18 mouse cellular contexts compared by ENCODE assay signal in the genomic region with DNA sequence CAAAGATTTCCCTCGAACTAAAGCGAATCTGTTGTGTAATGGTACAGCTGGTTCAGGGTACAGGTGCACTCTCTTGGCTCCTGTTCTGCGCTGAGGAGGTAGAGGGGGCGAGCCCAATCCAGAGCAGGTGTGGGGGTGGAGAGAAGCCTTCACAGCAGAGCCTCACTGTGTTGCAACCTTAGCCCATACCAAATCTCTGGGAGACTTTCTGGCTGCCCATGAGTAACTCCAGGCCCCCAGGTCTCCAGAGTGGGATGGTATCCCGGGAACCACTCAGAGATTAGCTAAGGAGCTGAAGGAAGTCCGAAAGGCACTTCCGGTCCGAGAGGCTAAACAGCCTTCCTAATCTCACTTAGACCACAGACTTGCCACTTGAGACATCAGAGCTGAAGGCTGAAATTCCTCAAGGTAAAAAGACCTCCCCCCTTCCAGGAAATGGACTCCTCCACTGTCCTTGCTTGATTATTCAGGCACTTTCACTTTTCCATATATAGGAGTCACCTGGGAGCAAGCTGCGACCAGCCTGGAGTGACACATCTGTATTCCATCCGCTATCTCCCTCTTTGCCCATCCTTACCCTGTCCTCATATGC. TPM values are rescaled to one million over a fixed set of nuclear protein-coding genes. Genes with fewer than 3 reads are reported as not detected.
A peak's percentile ranks its signal among the peaks of the same experiment; 100 is the strongest.
DNase-seq lines count a peak whose midpoint lies in the region; ATAC-seq and TF ChIP-seq lines count a peak whose summit lies in the region.
"Had no signal": no experiment of that assay in that cellular context is flagged by ENCODE, and none has a peak within 500 bp of the region (broad histone marks: within the 10 kb centered on the region; RNA-seq: fewer than 3 reads in every experiment).

A gene (plus strand): TSS at position 183 of the 592 bp plus-strand sequence.

- H3K27me3 ChIP-seq in erythroblast, embryonic 14.5 days (ENCODE audit: control insufficient read depth), result no peaks in the 10 kb centered on the region
- H3K27me3 ChIP-seq in liver, embryonic 11.5 days (replicated peaks; ENCODE audit: control insufficient read depth, insufficient read depth, low read length), result no peaks in the 10 kb centered on the region
- H3K27me3 ChIP-seq in lung, postnatal 0 days (replicated peaks; ENCODE audit: insufficient read depth, low read length), result no peaks in the 10 kb centered on the region
- no peaks in the 10 kb centered on the region for H3K27me3 ChIP-seq in stomach, postnatal 0 days (ENCODE audit: control insufficient read depth, insufficient read depth, low read length)
- H3K27me3 ChIP-seq: hindbrain, embryonic 15.5 days had no signal

- H3K4me1 ChIP-seq in erythroblast, embryonic 14.5 days (ENCODE audit: control insufficient read depth), result no peaks in the 10 kb centered on the region
- no peaks in the 10 kb centered on the region for H3K4me1 ChIP-seq in liver, embryonic 11.5 days (replicated peaks; ENCODE audit: control insufficient read depth, insufficient read depth, low read length)
- H3K4me1 ChIP-seq in lung, postnatal 0 days (ENCODE audit: insufficient read depth, low read depth, low read length), result no peaks in the 10 kb centered on the region
- H3K4me1 ChIP-seq in stomach, postnatal 0 days (replicated peaks; ENCODE audit: control insufficient read depth, insufficient read depth), result no peaks in the 10 kb centered on the region
- H3K4me1 ChIP-seq: hindbrain, embryonic 15.5 days had no signal

- no peak for TF ChIP-seq CTCF in lung, postnatal 0 days (IDR thresholded peaks at IDR 0.05)
- no peak for TF ChIP-seq CTCF in stomach, postnatal 0 days (IDR thresholded peaks at IDR 0.05; ENCODE audit: low read depth)

- H3K9ac ChIP-seq in liver, embryonic 11.5 days (ENCODE audit: low read depth, low read length), result no peak within 1 kb of the TSS
- no peak within 1 kb of the TSS for H3K9ac ChIP-seq in lung, postnatal 0 days (replicated peaks; ENCODE audit: low read depth)
- H3K9ac ChIP-seq in stomach, postnatal 0 days (ENCODE audit: low read length), result no peak within 1 kb of the TSS
- H3K9ac ChIP-seq: forebrain, postnatal 0 days; hindbrain, embryonic 15.5 days had no signal

- 52% methylated on average over 10 of the region's 10 CpGs for WGBS in liver, embryonic 11.5 days
- whole genome bisulfite sequencing in lung, postnatal 0 days, result 40% methylated on average over 10 of the region's 10 CpGs
- WGBS in stomach, postnatal 0 days, result 63% methylated on average over 10 of the region's 10 CpGs

- TF ChIP-seq EP300 in lung, postnatal 0 days (IDR thresholded peaks at IDR 0.05), result no peak; the same call in 1 of the 2 replicates
- no peak for TF ChIP-seq EP300 in stomach, postnatal 0 days (optimal IDR thresholded peaks at IDR 0.05)

- DNase-seq in liver, result peak; percentile 26
- DNase-seq in liver, embryonic 11.5 days (ENCODE audit: low spot score), result no peak
- peak; percentile 77 for DNase-seq in lung, postnatal 0 days (ENCODE audit: low spot score)
- peak; percentile 22 for DNase-seq in stomach, postnatal 0 days (ENCODE audit: low spot score)
- no peak for DNase-seq in left cerebral cortex, adult 11 months (ENCODE audit: low spot score)
- no peak for DNase-seq in urinary bladder, adult 2 months (ENCODE audit: low spot score)
- DNase-seq: cerebellum, postnatal 36 days; forebrain, postnatal 0 days; gastrocnemius, postnatal 10 days; right cerebral cortex, postnatal 14 days; thymus, postnatal 25 days had no signal

- ATAC-seq in erythroblast, adult 5-6 weeks (replicated peaks; ENCODE audit: low FRiP score, poor library complexity, severe bottlenecking), result no peak
- no peak for ATAC-seq in liver, embryonic 11.5 days (replicated peaks; ENCODE audit: low FRiP score)
- ATAC-seq in lung, postnatal 0 days, result peak; percentile 96
- peak; percentile 72 for ATAC-seq in stomach, postnatal 0 days (ENCODE audit: low FRiP score, low TSS enrichment)
- ATAC-seq: activated CD4-positive, CD25-positive, alpha-beta regulatory T cell, adult 4 months; forebrain, postnatal 0 days had no signal

- H3K4me2 ChIP-seq in liver, embryonic 11.5 days, result no peak within 1 kb of the TSS
- H3K4me2 ChIP-seq in lung, postnatal 0 days (replicated peaks; ENCODE audit: low read depth, low read length), result peak within 1 kb of the TSS; percentile 33
- no peak within 1 kb of the TSS for H3K4me2 ChIP-seq in stomach, postnatal 0 days (replicated peaks; ENCODE audit: low read depth)
- H3K4me2 ChIP-seq: hindbrain, embryonic 15.5 days had no signal

- H3K9me3 ChIP-seq in erythroblast, embryonic 14.5 days (ENCODE audit: control insufficient read depth, low read length), result no peaks in the 10 kb centered on the region
- H3K9me3 ChIP-seq in liver, embryonic 11.5 days (ENCODE audit: control insufficient read depth, low read length), result no peaks in the 10 kb centered on the region
- no peaks in the 10 kb centered on the region for H3K9me3 ChIP-seq in lung, postnatal 0 days (ENCODE audit: low read length)
- H3K9me3 ChIP-seq in stomach, postnatal 0 days (ENCODE audit: control insufficient read depth, low read length), result no peaks in the 10 kb centered on the region
- H3K9me3 ChIP-seq: hindbrain, embryonic 15.5 days had no signal

- H3K4me3 ChIP-seq in erythroblast, embryonic 14.5 days (replicated peaks), result peak within 1 kb of the TSS; percentile 13
- H3K4me3 ChIP-seq in liver, embryonic 11.5 days (ENCODE audit: low read depth, low read length), result no peak within 1 kb of the TSS
- 0 out of 2 replicates have a peak within 1 kb of the TSS, but pooled peaks have one; percentile 10 for H3K4me3 ChIP-seq in lung, postnatal 0 days (ENCODE audit: low read depth, low read length)
- no peak within 1 kb of the TSS for H3K4me3 ChIP-seq in stomach, postnatal 0 days (ENCODE audit: low read depth, low read length)
- H3K4me3 ChIP-seq: hindbrain, embryonic 15.5 days had no signal

- no peaks in the 10 kb centered on the region for H3K36me3 ChIP-seq in erythroblast, embryonic 14.5 days (ENCODE audit: control insufficient read depth)
- no peaks in the 10 kb centered on the region for H3K36me3 ChIP-seq in liver, embryonic 11.5 days (ENCODE audit: control insufficient read depth, insufficient read depth, low read length)
- H3K36me3 ChIP-seq in lung, postnatal 0 days (ENCODE audit: insufficient read depth, low read length), result no peaks in the 10 kb centered on the region
- H3K36me3 ChIP-seq in stomach, postnatal 0 days (ENCODE audit: control insufficient read depth, insufficient read depth, low read length), result no peaks in the 10 kb centered on the region
- H3K36me3 ChIP-seq: hindbrain, embryonic 15.5 days had no signal

- H3K27ac ChIP-seq in liver, embryonic 11.5 days (ENCODE audit: low read depth, low read length), result no peak within 1 kb of the TSS
- peak within 1 kb of the TSS; percentile 51; the same call in 1 of the 2 replicates for H3K27ac ChIP-seq in lung, postnatal 0 days (ENCODE audit: low read length)
- no peak within 1 kb of the TSS for H3K27ac ChIP-seq in stomach, postnatal 0 days (replicated peaks)
- H3K27ac ChIP-seq: hindbrain, embryonic 15.5 days had no signal

RNA-seq across cellular contexts. Expression of the gene that starts here (rescaled TPM):
- polyA plus RNA-seq in erythroblast, embryonic 14.5 days (2012), result 0.01 TPM in 1 of 2 replicates, not detected in the other
- total RNA-seq in erythroblast, adult 5-6 weeks (2015; ENCODE audit: low replicate concordance), result not detected in 2 replicates
- 0.42 TPM in 1 of 2 replicates, not detected in the other for total RNA-seq in erythroblast, adult 5-6 weeks (2017; ENCODE audit: low replicate concordance)
- polyA plus RNA-seq in liver, embryonic 11.5 days (2014; fragmentation: Nextera tagmentation; extraction: Ambion mirVana), result 0.05 and 0.19 TPM in 2 replicates
- 2.5 and 3.1 TPM in 2 replicates for polyA plus RNA-seq in lung, postnatal 0 days (2015; fragmentation: Nextera tagmentation; extraction: Ambion mirVana)
- polyA plus RNA-seq in stomach, postnatal 0 days (2015; fragmentation: Nextera tagmentation; extraction: Ambion mirVana), result 0.75 and 2.0 TPM in 2 replicates
- polyA plus RNA-seq in urinary bladder, adult 2 months (2012; rRNA removed), result not detected in 2 replicates
- total RNA-seq: forebrain, postnatal 0 days; left cerebral cortex, postnatal 14 days; neutrophil, adult 5-6 weeks had no signal
- polyA plus RNA-seq: activated CD4-positive, CD25-positive, alpha-beta regulatory T cell, adult 4 months; forebrain, postnatal 0 days; hindbrain, embryonic 15.5 days; kidney, embryonic 14.5 days had no signal

Comparison
In these comparisons a context has a peak if more than half of its experiments do, and no peak if none do; other contexts are left out.
1. DNase-seq: peak in liver (single experiment), lung, postnatal 0 days (single experiment) and stomach, postnatal 0 days (single experiment); none in liver, embryonic 11.5 days (single experiment), left cerebral cortex, adult 11 months (single experiment) and urinary bladder, adult 2 months (single experiment).
2. H3K4me3 ChIP-seq: peak in erythroblast, embryonic 14.5 days (single experiment) and lung, postnatal 0 days (single experiment); none in liver, embryonic 11.5 days (single experiment) and stomach, postnatal 0 days (single experiment).
3. ATAC-seq: peak in lung, postnatal 0 days (single experiment) and stomach, postnatal 0 days (single experiment); none in erythroblast, adult 5-6 weeks (single experiment) and liver, embryonic 11.5 days (single experiment).